Mouse (Mus musculus) right cerebral cortex, postnatal 4 days (tissue): ENCODE results near the gene Fscn3.

ENCODE experiments used
- DNase-seq: peaks from one replicate; pipeline ENCODE4 v3.0.0-alpha.2; 2022

Gene Fscn3

DNA sequence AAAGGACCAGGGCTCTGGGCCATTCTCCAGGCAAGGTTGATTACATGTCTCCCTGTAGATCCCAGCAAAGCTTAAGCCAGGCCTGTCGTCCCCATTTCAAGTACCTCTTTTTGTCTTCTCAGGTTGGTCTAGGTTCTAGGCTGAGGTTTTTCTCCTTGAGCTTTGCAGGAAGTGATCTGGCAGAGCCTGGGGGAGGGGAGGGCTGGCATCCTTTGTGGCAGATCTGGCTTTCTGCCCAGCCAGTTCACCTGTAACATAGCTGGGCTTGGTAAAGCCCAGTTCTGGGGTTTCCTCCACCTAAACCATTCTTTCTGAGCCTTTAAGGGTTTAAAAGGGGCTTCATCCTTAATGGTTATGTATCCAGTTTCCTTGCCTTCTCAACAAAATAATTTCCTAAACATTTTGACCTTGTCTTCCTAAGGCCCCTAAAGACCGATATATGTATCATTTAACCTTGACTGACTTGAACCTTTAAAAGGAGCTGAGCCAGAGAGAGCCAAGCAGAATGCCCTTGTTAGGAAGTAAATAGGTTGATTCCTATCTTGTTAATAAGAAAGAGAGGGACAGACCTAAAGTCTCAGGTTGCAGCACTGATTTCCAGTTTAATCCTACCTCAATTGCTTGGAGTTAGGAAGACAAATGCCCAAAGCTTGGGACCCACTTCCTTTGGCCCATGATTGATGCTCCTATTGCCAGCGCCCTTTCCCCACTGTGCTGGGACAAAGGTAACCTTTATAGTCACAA lies at the start of gene Fscn3:
Gene Fscn3, plus strand, starts transcription at position 694 of the 744 bp plus-strand sequence.
- no peak for DNase-seq

- no peak for DNase-seq
Observed at GRCm38 (mm10) chr6:28381983-28382382, 45.6 kb upstream of the Fscn3 start.

- DNase-seq = no peak
Observed at GRCm38 (mm10) chr6:28385169-28385568, 42.4 kb upstream of the Fscn3 start.

DNA sequence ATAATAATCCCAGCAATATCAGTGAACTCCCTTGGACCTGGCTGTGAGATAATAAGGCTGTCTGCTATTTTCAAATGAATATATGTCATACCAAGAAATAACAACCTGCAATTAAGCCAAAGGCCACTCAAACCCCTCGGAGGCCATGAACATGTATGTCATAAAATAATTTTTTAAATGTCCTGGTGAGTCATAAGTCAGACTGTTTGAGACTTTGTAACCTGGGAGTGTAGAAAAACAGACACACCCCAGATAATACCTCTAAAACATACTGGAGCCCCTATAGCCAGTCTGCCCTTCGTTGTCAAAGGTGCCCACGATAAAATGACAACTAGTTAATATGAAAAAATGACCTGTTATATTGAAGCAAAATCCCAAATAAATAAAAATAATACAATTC lies 38.6 kb upstream of the Fscn3 start:
- DNase-seq = no peak

- DNase-seq = no peak
Observed at GRCm38 (mm10) chr6:28396051-28396852, 31.3 kb upstream of the Fscn3 start.

- peak; percentile 28 for DNase-seq
Observed at GRCm38 (mm10) chr6:28396853-28397457, 30.6 kb upstream of the Fscn3 start.

DNA sequence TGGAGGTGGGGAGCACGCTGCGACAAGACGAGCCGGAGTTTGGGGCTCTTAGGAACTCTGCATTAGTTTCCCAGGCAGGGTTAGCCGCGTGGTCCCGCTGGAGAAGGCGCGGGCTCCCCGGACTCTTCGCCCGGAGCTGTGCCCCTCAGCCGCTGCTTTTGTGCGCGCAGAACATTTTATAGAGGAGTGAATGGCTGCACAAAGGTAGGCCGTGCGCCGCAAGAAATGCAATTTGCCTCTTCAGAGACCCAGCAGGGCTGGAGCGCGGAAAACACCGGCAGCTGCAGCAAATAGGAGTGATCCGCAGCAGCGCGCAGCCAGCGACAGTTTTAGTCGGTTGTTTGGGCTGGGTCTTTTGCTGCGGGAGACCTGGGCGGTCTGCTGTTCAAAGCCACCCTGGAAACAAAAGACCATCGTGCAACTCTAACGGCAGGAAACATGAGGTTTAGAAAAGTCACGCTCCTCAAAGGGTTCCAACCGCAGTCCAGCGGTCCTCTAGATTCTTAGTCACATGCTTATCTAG lies 29.8 kb upstream of the Fscn3 start, which contains the start of gene Zfp800:
Gene Zfp800, minus strand, starts transcription at position 325 of the 523 bp plus-strand sequence.
- peak; percentile 38 for DNase-seq

- DNase-seq = no peak
Observed at GRCm38 (mm10) chr6:28398726-28399125, 28.9 kb upstream of the Fscn3 start.

GRCm38 (mm10) chr6:28399791-28400190 lies 27.8 kb upstream of the Fscn3 start:
- DNase-seq = no peak

- no peak for DNase-seq
Observed at GRCm38 (mm10) chr6:28410053-28410452, 17.5 kb upstream of the Fscn3 start.

DNA sequence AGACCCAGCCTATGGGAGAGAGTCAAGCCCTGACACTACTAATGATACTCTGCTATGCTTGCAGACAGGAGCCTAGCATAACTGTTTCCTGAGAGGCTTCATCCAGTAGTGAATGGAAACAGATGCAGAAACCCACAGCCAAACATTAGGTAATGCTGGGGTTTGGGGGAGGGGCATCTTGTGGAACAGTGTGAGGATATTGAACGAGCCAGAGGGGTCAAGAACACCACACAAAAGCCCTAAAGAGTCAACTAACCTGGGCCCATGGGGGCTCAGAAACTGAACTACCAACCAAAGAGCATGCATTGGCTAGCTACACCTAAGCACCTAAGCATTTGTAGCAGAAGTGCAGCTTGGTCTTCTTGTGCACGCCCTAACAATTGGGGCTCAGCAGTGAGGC lies 16.4 kb upstream of the Fscn3 start:
- DNase-seq = no peak

GRCm38 (mm10) chr6:28416981-28417380 lies 10.6 kb upstream of the Fscn3 start:
- DNase-seq = no peak

GRCm38 (mm10) chr6:28418449-28418848 lies 9.1 kb upstream of the Fscn3 start:
- peak; percentile 67 for DNase-seq

DNA sequence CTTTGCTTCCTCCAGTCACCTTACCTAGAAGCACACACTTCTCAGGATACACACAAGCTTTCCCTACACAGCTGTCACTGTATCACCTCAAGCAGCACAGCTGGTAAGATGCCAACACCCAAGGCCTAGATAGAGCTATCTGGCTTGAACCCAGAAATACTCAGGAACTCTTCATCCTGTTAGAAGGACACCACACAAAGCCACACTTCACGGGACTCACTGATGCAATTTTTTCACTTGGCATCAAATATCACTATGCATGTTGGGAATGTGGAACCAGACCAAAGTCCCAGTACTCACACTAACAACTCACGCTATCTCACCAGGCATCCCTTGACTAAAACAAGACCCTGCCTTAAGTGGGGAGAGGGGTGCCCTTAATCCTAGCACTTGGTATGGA lies 7.9 kb upstream of the Fscn3 start:
- no peak for DNase-seq

GRCm38 (mm10) chr6:28420361-28420760 lies 7.2 kb upstream of the Fscn3 start:
- no peak for DNase-seq

DNA sequence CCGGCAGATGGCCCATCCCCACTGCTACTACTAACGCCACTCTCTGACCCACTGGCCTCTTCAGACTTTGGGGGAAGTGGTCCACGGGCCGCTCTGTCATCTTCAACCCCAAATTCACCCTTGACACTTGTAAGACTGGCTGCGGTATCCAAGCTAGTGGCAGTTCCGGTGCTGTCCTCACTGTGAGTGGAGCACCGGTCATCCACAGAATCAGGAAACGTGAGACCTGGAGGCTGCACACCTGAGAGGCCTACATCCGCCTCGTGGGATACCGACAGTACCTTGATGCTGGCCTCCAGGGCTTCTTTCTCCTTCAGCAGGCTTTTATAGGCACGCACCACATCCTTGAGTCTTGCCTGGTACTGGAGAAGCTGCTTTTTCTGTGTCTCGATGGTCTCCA lies 6.7 kb upstream of the Fscn3 start:
- DNase-seq = no peak

- peak; percentile 88 for DNase-seq
Observed at GRCm38 (mm10) chr6:28421469-28422000, 6.1 kb upstream of the Fscn3 start.

- DNase-seq = no peak
Observed at GRCm38 (mm10) chr6:28422651-28423290, 4.8 kb upstream of the Fscn3 start.

DNA sequence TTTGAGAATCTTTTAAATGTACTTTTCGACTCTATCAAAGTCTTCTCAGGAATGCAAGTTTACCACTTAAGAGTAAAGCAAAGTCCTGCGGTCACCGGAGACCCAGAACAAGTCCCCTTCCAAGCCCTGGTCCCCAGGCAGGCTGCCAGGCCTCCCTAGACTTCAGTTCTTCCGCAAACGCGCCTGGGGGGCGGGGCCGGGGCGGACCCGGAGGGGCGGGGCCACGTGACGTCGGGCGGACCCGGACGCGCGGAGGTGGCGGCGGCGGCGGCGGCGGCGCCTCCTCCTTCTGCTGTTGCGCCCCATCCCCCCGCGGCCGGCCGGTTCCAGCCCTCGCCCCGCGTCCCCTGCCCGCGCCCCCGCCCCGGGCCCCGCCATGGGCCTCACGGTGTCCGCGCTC lies 4.3 kb upstream of the Fscn3 start, which contains the start of gene Arf5:
Gene Arf5, plus strand, starts transcription at position 248 of the 400 bp plus-strand sequence.
- DNase-seq = peak; percentile 96

GRCm38 (mm10) chr6:28423767-28424695 lies 3.6 kb upstream of the Fscn3 start:
- DNase-seq = peak; percentile 44

- DNase-seq = no peak
Observed at GRCm38 (mm10) chr6:28425019-28425418, 2.6 kb upstream of the Fscn3 start.
